Mouse (Mus musculus): ENCODE results near the gene Tmem56. TPM values are rescaled to one million over a fixed set of nuclear protein-coding genes. Genes with fewer than 3 reads are reported as not detected.

The Tmem56 gene
- polyA plus RNA-seq, 1 experiment from 2014 or later, result 1.7 TPM

DNA sequence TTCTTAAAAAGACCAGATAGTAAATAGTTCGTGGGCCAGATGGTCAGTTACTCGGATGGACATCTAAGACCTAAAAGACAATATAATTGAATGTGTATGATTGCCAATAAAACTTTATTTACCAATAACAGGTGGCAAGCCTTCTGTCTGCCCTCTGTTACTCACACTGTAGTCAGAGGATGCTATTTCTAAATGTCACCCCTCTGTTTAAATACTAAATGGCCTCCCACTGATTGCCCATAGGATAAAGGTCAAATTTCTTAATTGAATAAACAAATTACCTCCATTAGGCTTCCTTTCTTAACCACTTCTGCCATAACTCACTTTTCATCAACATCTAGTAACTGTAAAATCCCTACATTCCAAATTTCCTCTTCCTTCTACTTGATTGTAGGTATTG is 10.3 kb downstream of the Tmem56 start:
- Histone ChIP-seq H3K36me3 (ENCODE audit: insufficient read depth, low read length) (no peaks in the 10 kb centered on the region), H3K4me1 (replicated peaks; ENCODE audit: insufficient read depth, low read length) (no peaks in the 10 kb centered on the region), H3K27ac (no peak overlapping the region), H3K4me2 (ENCODE audit: low read length) (no peak overlapping the region), H3K9ac (ENCODE audit: low read depth, low read length) (no peak overlapping the region), H3K4me3 (replicated peaks; ENCODE audit: low read depth, low read length) (no peak overlapping the region), H3K9me3 (replicated peaks; ENCODE audit: low read length) (no peaks in the 10 kb centered on the region), H3K27me3 (ENCODE audit: insufficient read depth, low read length) (no peaks in the 10 kb centered on the region)
- 54% methylated on average over 2 of the region's 2 CpGs for WGBS
- no peak for DNase-seq (ENCODE audit: low spot score)
- no peak for TF ChIP-seq CTCF (IDR thresholded peaks at IDR 0.05; ENCODE audit: low read depth)
- ATAC-seq (replicated peaks; ENCODE audit: low FRiP score, low read depth), result no peak

- no peak overlapping the region for H3K9ac ChIP-seq (ENCODE audit: low read depth, low read length)
- no peaks in the 10 kb centered on the region for H3K36me3 ChIP-seq (ENCODE audit: insufficient read depth, low read length)
- TF ChIP-seq CTCF (IDR thresholded peaks at IDR 0.05; ENCODE audit: low read depth), result no peak
- H3K4me2 ChIP-seq (ENCODE audit: low read length), result no peak overlapping the region
- 85% methylated on average over 5 of the region's 5 CpGs for WGBS
- no peaks in the 10 kb centered on the region for H3K4me1 ChIP-seq (replicated peaks; ENCODE audit: insufficient read depth, low read length)
- no peak overlapping the region for H3K4me3 ChIP-seq (replicated peaks; ENCODE audit: low read depth, low read length)
- H3K27me3 ChIP-seq (ENCODE audit: insufficient read depth, low read length), result peaks cover 1% of the 10 kb centered on the region; the same call in 1 of the 2 replicates
- H3K27ac ChIP-seq, result no peak overlapping the region
- DNase-seq (ENCODE audit: low spot score) (no peak), ATAC-seq (replicated peaks; ENCODE audit: low FRiP score, low read depth) (no peak)
- H3K9me3 ChIP-seq (replicated peaks; ENCODE audit: low read length), result no peaks in the 10 kb centered on the region
Observed at GRCm38 (mm10) chr3:121267283-121267682, 15.6 kb downstream of the Tmem56 start.

GRCm38 (mm10) chr3:121264242-121264641 is 18.7 kb downstream of the Tmem56 start:
- no peak for TF ChIP-seq CTCF (IDR thresholded peaks at IDR 0.05; ENCODE audit: low read depth)
- Histone ChIP-seq H3K9ac (ENCODE audit: low read depth, low read length) (no peak overlapping the region), H3K27ac (no peak overlapping the region), H3K4me1 (replicated peaks; ENCODE audit: insufficient read depth, low read length) (no peaks in the 10 kb centered on the region), H3K4me3 (replicated peaks; ENCODE audit: low read depth, low read length) (no peak overlapping the region), H3K36me3 (ENCODE audit: insufficient read depth, low read length) (no peaks in the 10 kb centered on the region), H3K9me3 (replicated peaks; ENCODE audit: low read length) (no peaks in the 10 kb centered on the region), H3K27me3 (ENCODE audit: insufficient read depth, low read length) (peaks cover 21% of the 10 kb centered on the region), H3K4me2 (ENCODE audit: low read length) (no peak overlapping the region)
- ATAC-seq (replicated peaks; ENCODE audit: low FRiP score, low read depth), result no peak
- WGBS, result 67% methylated on average over 6 of the region's 6 CpGs
- DNase-seq (ENCODE audit: low spot score), result no peak

DNA sequence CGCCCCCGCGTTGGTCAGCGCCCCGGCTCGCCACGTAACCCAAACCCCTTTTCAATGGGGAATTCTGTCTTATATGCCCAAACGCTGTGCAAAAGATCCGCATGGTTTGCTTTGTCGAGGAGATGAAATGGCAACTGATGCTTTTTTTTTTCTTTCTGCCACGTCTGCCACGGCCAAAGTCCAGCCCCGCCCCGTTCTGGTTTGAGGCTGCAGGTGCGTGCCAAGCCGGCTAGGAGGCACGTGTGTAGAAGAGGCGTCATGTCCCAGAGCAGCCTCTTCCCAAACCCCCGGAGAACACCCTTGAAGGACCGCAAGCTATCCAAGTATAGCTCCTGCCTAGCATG is 19.7 kb downstream of the Tmem56 start:
- Histone ChIP-seq H3K4me3 (replicated peaks; ENCODE audit: low read depth, low read length) (peak overlapping the region; percentile 66), H3K4me1 (replicated peaks; ENCODE audit: insufficient read depth, low read length) (no peaks in the 10 kb centered on the region), H3K9me3 (replicated peaks; ENCODE audit: low read length) (no peaks in the 10 kb centered on the region), H3K27ac (peak overlapping the region; percentile 36; the same call in 1 of the 2 replicates), H3K9ac (ENCODE audit: low read depth, low read length) (peak overlapping the region; percentile 70; the same call in 1 of the 2 replicates), H3K4me2 (ENCODE audit: low read length) (peak overlapping the region; percentile 99), H3K36me3 (ENCODE audit: insufficient read depth, low read length) (no peaks in the 10 kb centered on the region), H3K27me3 (ENCODE audit: insufficient read depth, low read length) (peaks cover 21% of the 10 kb centered on the region)
- TF ChIP-seq CTCF (IDR thresholded peaks at IDR 0.05; ENCODE audit: low read depth), result no peak
- ATAC-seq (replicated peaks; ENCODE audit: low FRiP score, low read depth), result peak; percentile 65
- peak; percentile 40 for DNase-seq (ENCODE audit: low spot score)
- 3% methylated on average over 20 of the region's 20 CpGs for WGBS

DNA sequence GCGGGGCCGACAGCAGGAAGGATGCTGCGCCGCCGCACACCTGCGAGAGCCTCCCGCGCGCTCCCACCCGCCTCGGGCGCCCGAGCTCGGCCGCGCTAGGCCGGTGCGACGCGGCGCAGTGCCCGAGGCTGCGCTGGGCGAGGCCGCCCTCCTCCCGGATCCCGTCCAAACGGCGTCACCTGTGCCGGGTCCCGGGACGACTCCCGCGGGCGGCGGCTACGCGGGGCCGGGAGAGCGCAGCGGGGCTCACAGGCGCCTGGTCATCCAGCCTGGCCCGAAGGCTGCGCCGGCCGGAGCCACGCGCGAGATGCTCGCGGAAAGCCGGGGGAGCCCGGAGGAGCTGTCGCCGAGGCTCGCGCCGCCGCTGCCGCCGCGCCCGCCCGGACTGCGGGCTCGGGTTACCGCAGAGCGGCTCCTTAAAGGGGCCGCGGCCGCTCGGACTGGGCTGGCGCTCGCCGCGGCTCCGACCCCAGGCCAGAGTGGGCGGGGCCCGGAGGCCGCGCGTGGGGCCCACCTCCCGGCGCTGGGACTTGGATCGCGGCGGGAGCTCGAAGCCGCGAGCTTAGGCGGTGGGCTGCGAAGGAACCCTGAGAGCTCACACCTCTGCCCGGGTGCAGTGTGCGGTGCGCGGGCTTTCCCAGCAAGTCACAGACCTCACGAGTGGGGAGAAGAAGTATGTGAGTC is 20.2 kb downstream of the Tmem56 start:
- 0% methylated on average over 53 of the region's 97 CpGs for WGBS
- H3K4me3 ChIP-seq (replicated peaks; ENCODE audit: low read depth, low read length), result peak overlapping the region; percentile 66
- H3K27ac ChIP-seq, result peak overlapping the region; percentile 36; the same call in 1 of the 2 replicates
- H3K4me1 ChIP-seq (replicated peaks; ENCODE audit: insufficient read depth, low read length), result no peaks in the 10 kb centered on the region
- peak overlapping the region; percentile 99 for H3K4me2 ChIP-seq (ENCODE audit: low read length)
- H3K9ac ChIP-seq (ENCODE audit: low read depth, low read length), result peak overlapping the region; percentile 70
- TF ChIP-seq CTCF (IDR thresholded peaks at IDR 0.05; ENCODE audit: low read depth), result no peak
- H3K36me3 ChIP-seq (ENCODE audit: insufficient read depth, low read length), result no peaks in the 10 kb centered on the region
- no peaks in the 10 kb centered on the region for H3K9me3 ChIP-seq (replicated peaks; ENCODE audit: low read length)
- peak; percentile 69 for DNase-seq (ENCODE audit: low spot score)
- peak; percentile 93 for ATAC-seq (replicated peaks; ENCODE audit: low FRiP score, low read depth)
- H3K27me3 ChIP-seq (ENCODE audit: insufficient read depth, low read length), result peaks cover 21% of the 10 kb centered on the region

DNA sequence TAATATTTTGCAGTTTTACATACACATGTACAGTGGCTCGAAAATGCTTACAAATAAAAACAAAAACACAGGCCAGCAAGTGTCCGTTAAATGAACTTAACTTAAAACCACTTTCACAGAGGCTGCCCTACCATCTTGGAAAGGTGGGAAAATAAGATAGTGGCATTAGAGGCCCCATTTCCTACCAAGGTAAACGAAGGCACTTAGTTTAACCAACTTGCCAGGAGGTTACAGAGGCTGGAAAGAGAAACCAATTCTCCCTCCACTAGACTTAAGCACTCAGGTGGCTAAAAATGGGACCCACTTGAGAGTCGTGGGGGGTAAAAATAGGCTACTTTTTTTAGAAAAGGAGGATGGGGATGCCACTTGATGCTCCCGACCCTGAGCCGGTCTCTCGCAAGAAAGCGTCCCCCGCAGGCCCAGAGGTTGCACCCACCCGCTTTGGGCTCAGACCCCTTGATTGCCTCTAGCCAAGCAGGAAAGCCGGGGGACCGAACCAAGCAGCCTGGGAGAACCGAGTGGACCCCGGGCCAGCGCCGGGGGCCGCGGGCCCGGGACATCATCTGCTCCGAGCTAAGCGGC is 20.9 kb downstream of the Tmem56 start:
- H3K9ac ChIP-seq (ENCODE audit: low read depth, low read length), result peak overlapping the region; percentile 70
- peak overlapping the region; percentile 66 for H3K4me3 ChIP-seq (replicated peaks; ENCODE audit: low read depth, low read length)
- WGBS, result 11% methylated on average over 21 of the region's 21 CpGs
- TF ChIP-seq CTCF (IDR thresholded peaks at IDR 0.05; ENCODE audit: low read depth), result no peak
- H3K9me3 ChIP-seq (replicated peaks; ENCODE audit: low read length), result no peaks in the 10 kb centered on the region
- peak overlapping the region; percentile 99 for H3K4me2 ChIP-seq (ENCODE audit: low read length)
- DNase-seq (ENCODE audit: low spot score) (no peak), ATAC-seq (replicated peaks; ENCODE audit: low FRiP score, low read depth) (no peak)
- peak overlapping the region; percentile 36; the same call in 1 of the 2 replicates for H3K27ac ChIP-seq
- no peaks in the 10 kb centered on the region for H3K36me3 ChIP-seq (ENCODE audit: insufficient read depth, low read length)
- H3K4me1 ChIP-seq (replicated peaks; ENCODE audit: insufficient read depth, low read length), result no peaks in the 10 kb centered on the region
- peaks cover 21% of the 10 kb centered on the region for H3K27me3 ChIP-seq (ENCODE audit: insufficient read depth, low read length)

Measured in kidney, postnatal 0 days (tissue).